Mouse (Mus musculus) myocyte (in vitro differentiated cells): ENCODE measurements around the gene Olfr1480.

Experiments used
- CEBPB ChIP-seq: IDR thresholded peaks from 2 replicates; pipeline ENCODE4 v1.6.1; 2011; ENCODE audit warnings: mild to moderate bottlenecking, moderate library complexity; ENCODE audit not compliant: poor library complexity, insufficient read depth, severe bottlenecking
- E2F4 ChIP-seq: IDR thresholded peaks from one replicate; pipeline ENCODE4 v1.6.1; 2011; ENCODE audit warnings: mild to moderate bottlenecking, control low read depth, moderate library complexity; ENCODE audit not compliant: insufficient read depth
- MAX ChIP-seq: IDR thresholded peaks from one replicate; pipeline ENCODE4 v1.6.1; 2011; ENCODE audit warnings: low read depth, mild to moderate bottlenecking, control low read depth
- MYOD1 ChIP-seq, 3 experiments: IDR thresholded peaks; one replicate each; pipeline ENCODE4 v1.6.1; 2011; ENCODE audit warnings: control low read depth in 2 of 3, low read depth in 2 of 3, mild to moderate bottlenecking in 2 of 3, moderate library complexity in 1 of 3; ENCODE audit not compliant: insufficient read length in 2 of 3, control insufficient read depth in 1 of 3
- MYOG ChIP-seq, 3 experiments: IDR thresholded peaks; one replicate each; pipeline ENCODE4 v1.6.1; 2011; ENCODE audit warnings: control low read depth in 2 of 3, low read depth in 2 of 3, mild to moderate bottlenecking in 2 of 3; ENCODE audit not compliant: insufficient read length in 2 of 3, control insufficient read depth in 1 of 3, insufficient read depth in 1 of 3
- POLR2A ChIP-seq: IDR thresholded peaks from one replicate; pipeline ENCODE4 v1.6.1; 2011; ENCODE audit warnings: low read depth, mild to moderate bottlenecking, control low read depth, moderate library complexity; ENCODE audit not compliant: insufficient read length
- POLR2AphosphoS2 ChIP-seq: IDR thresholded peaks from one replicate; pipeline ENCODE4 v1.6.1; 2011; ENCODE audit warnings: low read depth, control low read depth; ENCODE audit not compliant: insufficient read length
- REST ChIP-seq: IDR thresholded peaks from one replicate; pipeline ENCODE4 v1.6.1; 2011; ENCODE audit warnings: mild to moderate bottlenecking, control low read depth, moderate library complexity; ENCODE audit not compliant: insufficient read depth, insufficient read length
- TCF12 ChIP-seq: IDR thresholded peaks from one replicate; pipeline ENCODE4 v1.6.1; 2011; ENCODE audit warnings: mild to moderate bottlenecking, control low read depth; ENCODE audit not compliant: poor library complexity, insufficient read depth, severe bottlenecking
- USF1 ChIP-seq: IDR thresholded peaks from one replicate; pipeline ENCODE4 v1.6.1; 2011; ENCODE audit warnings: low read depth, mild to moderate bottlenecking, control low read depth, moderate library complexity

DNA sequence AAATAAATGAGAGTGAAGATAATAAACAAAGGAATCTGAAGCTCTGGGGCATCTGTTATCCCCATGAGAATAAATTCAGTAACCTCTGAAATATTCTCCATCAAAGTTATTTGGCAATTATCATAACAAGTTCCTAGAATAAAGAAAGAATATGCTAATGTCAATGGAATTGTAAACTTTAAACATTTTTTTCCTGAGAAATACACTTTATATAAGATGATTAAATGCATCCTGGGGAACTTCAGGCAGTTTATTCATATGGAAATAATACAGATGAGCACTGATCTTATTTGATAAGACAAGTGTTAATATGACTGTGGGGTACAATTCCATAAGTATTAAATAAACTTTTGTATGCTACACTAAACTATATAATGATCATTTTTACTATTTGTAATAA, 47.6 kb upstream of the Olfr1480 start, which contains the start of gene Olfr1475:
- TF ChIP-seq REST (no peak), MAX (no peak), POLR2A (no peak), MYOG (IDR thresholded peaks at IDR 0.05; ENCODE audit: control insufficient read depth in 1 of 3, insufficient read depth in 1 of 3, insufficient read length in 2 of 3, low read depth in 2 of 3) (no peak), USF1 (no peak), MYOD1 (IDR thresholded peaks at IDR 0.05; ENCODE audit: control insufficient read depth in 1 of 3, insufficient read length in 2 of 3, low read depth in 2 of 3) (no peak), E2F4 (no peak), POLR2AphosphoS2 (no peak), TCF12 (no peak), CEBPB (no peak)
